Mouse (Mus musculus) Muller cell, postnatal 12 days (primary cell): ENCODE results near the gene Zfp319.
"Not testable (repeated sequence)": the region's sequence is repeated elsewhere in the genome, so short reads cannot be mapped to it uniquely, and the experiment has no call there.

Experiments
- DNase-seq: peaks from one replicate; pipeline ENCODE4 v3.0.0-alpha.2; 2015; ENCODE audit errors: inconsistent ontology term

Zfp319 gene

DNA sequence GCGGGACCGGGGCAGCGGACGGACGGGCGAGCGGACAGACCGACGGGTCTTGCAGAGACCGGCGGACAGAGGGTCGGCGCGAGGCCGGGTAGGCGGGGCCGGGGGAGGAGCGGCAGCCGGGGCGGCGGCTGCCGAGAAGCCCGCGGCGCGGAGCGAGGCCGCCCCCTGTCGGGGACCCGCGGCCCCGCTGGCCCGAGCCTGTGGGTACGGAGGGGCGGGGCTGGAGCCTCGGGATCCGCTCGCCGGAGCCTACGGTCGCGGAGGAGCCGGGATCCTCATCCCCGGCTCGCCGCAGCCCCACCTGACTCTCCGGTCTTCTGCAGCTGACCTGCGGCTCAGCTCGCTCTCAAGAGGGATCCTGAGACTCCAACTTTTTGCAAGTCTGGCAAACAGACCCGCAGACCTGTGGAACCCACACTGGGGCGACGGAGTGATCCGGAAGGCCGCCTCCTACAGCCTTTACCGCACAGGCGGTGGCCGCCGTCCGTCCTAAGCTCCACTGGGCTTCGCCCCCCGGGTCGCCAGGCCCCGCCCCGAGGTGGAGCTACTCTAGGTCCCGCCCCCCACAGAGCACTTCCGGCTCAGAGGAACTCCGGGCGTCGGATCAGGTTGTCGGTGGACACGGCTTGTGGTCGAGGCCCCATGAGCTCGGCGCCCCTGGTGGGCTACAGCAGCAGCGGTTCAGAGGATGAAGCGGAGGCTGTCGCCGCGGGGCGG lies at the start of gene Zfp319, which contains the start of gene Usb1:
TSS of gene Zfp319 (minus strand) at position 231 of the 717 bp plus-strand sequence.
TSS of gene Usb1 (plus strand) at position 565 of the 717 bp plus-strand sequence.
- peak; percentile 97 for DNase-seq

GRCm38 (mm10) chr8:95380953-95381352 lies 49.2 kb upstream of the Zfp319 start:
- DNase-seq, result no peak

DNA sequence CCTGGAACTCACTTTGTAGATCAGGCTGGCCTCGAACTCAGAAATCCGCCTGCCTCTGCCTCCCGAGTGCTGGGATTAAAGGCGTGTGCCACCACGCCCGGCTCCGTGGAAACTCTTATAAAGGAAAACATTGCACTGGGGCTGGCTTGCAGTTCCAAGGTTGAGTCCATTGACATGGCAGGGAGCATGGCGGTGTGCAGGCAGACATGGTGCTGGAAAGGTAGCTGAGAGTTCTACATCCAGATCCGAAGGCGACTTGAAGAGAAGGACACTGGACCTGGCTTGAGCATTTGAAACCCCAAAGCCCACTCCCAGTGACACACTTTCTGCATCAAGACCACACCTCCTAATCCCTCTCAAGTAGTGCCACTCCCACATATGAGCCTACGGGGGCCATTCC lies 47.2 kb upstream of the Zfp319 start:
- not testable (repeated sequence) for DNase-seq

- no peak for DNase-seq
Measured at GRCm38 (mm10) chr8:95377863-95378291, 46.1 kb upstream of the Zfp319 start.

DNA sequence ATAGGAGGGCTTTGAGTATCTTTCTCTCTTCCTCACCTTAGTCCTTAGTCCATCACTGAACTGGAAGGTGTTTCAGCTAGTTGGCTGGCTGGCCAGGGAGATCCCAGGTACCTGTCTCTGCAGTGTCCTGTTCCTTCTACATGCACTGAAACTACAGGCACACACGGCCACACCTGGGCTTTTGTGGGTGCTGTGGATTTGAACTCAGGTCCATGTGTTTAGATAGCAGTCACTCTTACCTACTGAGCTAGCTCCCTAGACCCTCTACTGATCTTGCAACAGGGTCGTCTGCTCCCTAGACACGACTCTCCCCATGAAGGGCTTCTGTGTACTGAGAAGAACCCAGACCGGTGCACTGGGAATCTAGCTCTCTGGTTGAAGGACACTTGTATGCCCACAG lies 45.4 kb upstream of the Zfp319 start:
- no peak for DNase-seq

- DNase-seq, result no peak
Measured at GRCm38 (mm10) chr8:95376309-95376999, 44.7 kb upstream of the Zfp319 start.

- DNase-seq, result no peak
Measured at GRCm38 (mm10) chr8:95375374-95375930, 43.7 kb upstream of the Zfp319 start.

DNA sequence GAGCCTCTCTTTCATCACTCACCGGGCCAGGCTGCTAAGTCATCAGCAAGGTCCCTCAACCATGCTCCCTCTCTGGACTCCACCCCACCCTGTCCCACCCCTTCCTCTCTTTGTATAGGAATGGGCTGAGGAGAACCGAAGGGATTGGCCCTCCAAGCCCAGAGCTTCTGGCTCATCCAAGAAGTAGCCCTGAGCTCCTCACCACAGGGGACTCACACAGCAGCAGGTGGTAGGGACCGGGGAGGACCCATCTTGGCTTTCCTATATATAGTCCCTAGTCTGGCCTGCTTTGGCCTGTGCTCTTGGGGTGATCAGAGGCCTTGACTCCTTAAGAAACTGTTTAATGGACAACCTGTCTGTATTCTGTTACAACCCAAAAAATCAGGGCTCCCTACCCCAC lies 42.7 kb upstream of the Zfp319 start:
- no peak for DNase-seq

DNA sequence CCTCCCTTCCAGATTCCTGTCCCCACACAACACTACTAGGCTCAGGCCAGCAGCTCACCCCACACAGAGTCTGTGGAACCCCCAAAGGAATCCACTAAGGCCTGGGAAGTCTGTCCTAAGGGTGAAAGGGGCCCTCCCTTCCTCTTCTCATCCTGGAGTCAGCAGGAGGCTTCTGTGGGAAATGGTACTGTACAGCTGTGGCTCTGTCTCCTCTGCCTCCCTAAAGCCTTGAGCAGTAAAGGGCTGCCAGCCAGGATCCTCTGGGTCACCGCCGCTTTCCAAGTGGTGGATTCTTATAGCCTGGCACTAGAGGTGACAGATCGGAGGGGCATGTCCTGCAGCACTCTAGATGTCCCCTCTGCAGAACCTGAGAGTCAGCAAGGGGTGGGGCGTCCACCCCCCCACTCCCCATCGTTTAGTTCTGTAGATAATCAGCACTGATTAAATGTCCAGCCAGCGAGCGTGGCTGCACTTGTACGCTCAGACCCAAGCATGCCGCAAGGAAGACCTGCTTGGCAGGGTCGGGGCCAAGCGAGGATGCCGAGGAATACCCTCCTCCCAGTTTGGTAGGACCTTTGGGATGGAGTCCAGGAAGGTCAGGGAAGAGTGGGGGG lies 41.7 kb upstream of the Zfp319 start:
- DNase-seq, result no peak

DNA sequence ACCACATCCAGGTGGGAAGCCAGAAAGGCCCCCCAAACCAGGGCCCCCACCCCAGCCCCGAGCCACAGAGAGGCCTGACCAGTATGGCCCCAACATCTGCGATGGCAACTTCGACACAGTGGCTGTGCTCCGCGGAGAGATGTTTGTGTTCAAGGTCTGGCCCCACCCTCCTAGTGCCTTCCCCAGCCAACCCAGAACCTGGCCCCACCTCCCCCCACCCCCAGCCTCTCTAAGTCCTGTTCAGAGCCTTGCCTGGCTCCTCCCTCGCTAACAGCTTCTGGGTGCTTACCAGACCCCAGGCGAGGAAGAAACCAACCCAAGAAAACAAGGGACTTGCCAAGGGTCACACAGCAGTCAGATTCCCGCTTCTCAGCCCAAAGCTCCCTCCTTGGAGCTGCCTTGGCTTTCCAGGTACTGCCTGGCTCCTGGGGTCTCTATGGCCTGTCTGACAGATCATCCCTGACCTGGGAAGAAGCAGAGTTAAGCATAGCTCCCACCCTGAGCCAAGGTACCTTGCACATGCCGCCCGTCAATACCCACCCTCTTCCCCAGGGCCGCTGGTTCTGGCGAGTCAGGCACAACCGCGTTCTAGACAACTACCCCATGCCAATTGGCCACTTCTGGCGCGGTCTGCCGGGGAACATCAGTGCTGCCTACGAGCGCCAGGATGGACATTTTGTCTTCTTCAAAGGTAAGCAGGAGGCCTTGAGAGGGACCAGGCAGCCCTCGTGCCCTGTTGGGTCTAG lies 38.0 kb upstream of the Zfp319 start:
- DNase-seq, result no peak

DNA sequence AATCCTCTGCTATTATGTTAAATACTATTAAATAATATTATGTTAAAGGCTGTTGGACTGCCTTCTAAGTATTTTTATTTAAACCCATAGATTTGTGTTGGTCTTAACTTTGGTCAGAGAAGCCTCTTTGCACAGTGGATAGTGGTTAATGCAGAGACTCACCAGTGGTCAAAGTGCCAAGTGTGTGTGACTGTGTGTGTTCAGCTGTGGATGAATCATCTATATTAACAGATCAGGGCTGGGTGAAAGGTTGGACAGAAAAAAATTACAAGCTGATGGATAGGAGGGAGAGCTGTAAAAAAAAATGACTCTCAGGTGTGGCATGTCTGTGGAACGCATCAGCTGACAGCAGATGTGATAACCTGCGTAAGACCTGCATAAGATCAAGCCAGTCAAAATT lies 32.1 kb upstream of the Zfp319 start:
- no peak for DNase-seq

- DNase-seq, result no peak
Measured at GRCm38 (mm10) chr8:95362272-95362671, 30.5 kb upstream of the Zfp319 start.

DNA sequence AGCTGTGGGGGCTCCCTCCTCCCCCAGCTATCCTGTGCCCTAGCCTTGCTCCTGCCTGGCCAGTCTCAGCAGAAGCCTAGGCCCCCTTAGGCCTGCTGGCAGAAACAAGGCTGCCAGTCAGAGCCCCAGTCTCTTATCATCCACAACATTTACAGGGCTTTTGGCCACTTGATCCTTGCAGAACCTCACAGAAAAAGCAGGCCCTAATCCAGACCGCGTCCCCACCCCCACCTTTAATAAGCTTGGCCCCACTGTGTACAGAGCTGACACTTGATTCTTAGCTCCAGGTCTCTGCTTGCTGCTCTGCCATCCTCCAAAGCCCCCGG lies 29.2 kb upstream of the Zfp319 start:
- DNase-seq, result no peak

GRCm38 (mm10) chr8:95360181-95361015 lies 28.6 kb upstream of the Zfp319 start:
- DNase-seq, result no peak

DNA sequence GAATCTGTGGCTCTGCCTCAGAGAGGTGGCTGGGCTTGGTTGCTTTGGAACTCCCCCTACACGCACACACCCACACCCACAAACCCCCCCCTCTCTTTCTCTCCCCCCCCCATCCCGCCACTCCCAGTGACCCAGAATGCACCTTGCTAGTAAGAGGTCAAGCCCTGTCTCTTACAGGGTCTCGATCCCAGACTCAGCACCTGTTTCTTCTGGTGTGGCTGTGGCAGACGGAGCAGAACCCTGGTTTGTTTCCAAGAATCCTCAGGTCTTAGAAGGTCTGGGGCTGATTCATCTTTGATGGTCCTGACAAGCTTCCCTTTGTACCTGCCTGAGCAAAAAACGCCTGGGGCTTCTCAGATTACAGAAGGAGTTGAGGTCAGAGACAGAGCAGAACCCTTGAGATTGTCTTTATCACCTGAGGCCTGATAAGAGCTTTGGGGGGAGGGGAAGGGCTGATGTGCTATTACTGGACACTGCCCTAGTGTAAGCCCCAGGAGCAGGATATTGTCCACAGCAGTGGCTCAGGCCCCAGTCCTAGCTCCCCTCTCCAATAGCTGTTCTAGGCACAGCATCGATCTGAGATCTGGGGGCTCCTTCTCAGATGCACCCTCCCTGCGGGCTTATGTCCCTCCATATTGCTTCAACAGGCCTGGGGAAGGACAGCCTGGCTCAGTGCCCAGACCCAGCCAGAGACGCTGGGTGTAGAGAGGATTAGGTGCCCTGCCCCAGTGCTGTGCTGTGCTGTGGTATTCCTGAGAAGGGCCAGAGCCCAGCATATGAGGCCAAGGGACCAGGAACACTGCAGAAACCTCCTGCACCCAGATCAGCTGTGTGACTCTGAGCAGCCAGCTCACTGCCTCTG lies 27.0 kb upstream of the Zfp319 start:
- no peak for DNase-seq

DNA sequence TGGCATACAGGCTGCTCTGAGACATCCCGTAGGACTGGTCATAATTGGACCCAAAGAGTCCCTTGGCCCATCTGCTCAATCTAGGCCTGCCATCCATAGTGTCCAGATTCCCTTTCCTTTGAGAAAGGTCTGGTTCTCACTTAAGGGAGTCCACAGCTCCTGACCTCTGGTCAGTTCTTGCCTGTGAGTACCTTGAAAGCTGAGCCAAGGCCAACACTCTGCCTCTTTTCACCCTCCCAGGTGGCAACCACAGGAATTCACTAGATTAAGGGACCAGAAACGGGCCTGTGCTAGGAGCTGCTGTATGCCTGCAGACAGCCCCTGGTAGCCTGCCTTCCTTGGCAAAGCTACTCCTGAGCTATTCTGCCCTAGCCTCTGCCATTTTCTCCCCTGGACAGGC lies 22.9 kb upstream of the Zfp319 start:
- DNase-seq, result no peak

- DNase-seq, result peak; percentile 64
Measured at GRCm38 (mm10) chr8:95352871-95353866, 21.4 kb upstream of the Zfp319 start.

DNA sequence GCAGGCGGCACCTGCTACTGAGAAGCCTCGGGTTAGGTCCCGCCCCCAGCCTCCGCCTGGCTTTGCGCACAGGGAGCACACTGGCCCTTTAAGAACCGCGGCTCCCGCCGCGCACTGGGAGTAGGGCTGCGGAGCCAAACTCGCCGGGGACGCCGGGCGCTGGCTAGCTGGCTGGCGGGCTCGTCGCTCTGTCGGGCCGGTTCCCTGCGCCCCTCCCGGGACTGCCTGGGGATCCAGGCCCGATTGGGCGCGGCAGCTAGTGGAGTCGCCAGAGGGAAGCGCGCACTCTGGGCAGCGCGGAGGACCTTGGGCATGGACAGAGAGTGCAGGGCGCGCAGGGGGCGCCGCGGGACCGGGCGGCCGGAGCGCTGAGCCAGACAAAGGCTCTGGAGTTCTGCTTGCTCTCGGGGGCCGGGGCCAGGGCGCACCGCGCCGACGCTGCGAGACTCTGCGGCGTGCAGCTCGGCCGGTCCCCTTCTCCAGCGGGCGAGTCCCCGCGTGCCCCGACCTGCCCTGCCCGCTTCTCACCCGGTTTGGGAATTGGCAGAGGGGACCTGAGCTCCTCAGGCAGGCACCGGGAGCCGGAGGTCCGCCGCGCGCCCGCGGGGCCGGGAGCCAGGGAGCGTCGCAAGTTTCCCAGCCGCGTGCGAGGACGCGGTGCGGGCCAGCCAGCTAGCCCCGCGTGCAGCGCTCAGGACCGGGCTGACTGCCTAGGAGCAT lies 20.6 kb upstream of the Zfp319 start, which contains the start of gene Mmp15:
TSS of gene Mmp15 (plus strand) at position 118 of the 720 bp plus-strand sequence.
- peak; percentile 86 for DNase-seq
